Mouse (Mus musculus): Measurements from ENCODE around the gene Ldlrad1. TPM values are rescaled to one million over a fixed set of nuclear protein-coding genes. Genes with fewer than 3 reads are reported as not detected.

Ldlrad1 gene
- polyA plus RNA-seq, 1 experiment from 2014 or later = not detected

DNA sequence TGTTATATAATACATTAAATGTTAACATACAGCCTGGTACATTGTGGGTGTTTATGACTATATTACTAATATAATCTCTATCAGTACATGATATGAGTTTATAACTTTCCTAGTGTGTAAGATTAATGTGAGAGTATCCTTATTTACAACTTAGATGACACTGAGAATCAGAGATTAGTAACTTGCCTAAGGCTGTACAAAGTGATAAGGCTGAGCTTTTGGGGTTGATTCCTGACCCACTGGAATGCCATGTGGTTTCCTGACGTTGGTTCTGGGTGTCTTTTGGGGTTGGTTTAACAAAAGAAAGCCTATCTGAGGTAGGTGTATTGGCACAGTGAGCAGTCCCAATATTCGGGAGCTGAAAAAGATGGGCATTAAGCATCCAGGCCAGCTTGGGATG is 26.2 kb upstream of the Ldlrad1 start:
- Histone ChIP-seq H3K4me2 (ENCODE audit: low read depth, low read length) (peak overlapping the region; percentile 31), H3K36me3 (replicated peaks; ENCODE audit: insufficient read depth, low read length) (peaks cover 20% of the 10 kb centered on the region), H3K9me3 (ENCODE audit: low read length) (no peaks in the 10 kb centered on the region), H3K27me3 (ENCODE audit: insufficient read depth, low read length) (no peaks in the 10 kb centered on the region), H3K9ac (replicated peaks) (no peak overlapping the region), H3K4me3 (ENCODE audit: low read depth, low read length) (no peak overlapping the region), H3K27ac (ENCODE audit: low read depth) (peak overlapping the region; percentile 62; the same call in 1 of the 2 replicates), H3K4me1 (ENCODE audit: insufficient read depth) (peaks cover 31% of the 10 kb centered on the region)
- TF ChIP-seq CTCF (IDR thresholded peaks at IDR 0.05; ENCODE audit: low read depth) (no peak), EP300 (IDR thresholded peaks at IDR 0.05; ENCODE audit: low read depth) (peak; percentile 78)
- WGBS (ENCODE audit: insufficient replicate concordance) = 45% methylated on average over 2 of the region's 2 CpGs
- no peak for DNase-seq
- no peak for ATAC-seq

DNA sequence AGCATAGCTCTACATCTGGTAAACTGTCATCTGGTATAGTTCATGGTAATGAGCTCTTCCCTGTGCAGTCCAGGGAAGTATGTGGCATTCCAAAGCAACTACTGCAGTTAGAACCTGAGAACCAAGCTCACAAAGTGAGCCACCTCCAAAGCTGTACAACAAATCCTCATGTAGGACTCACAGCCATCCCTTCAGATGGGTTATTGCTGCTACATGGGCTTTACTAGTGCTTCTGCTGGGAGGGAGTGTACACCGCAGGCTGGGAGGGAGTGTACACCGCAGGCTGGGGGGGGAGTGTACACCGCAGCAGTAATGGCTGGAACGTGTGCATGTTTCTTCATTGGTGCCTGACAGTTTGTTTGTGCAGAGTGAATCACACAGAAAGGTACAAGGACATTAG is 25.8 kb upstream of the Ldlrad1 start:
- Histone ChIP-seq H3K9ac (replicated peaks) (no peak overlapping the region), H3K36me3 (replicated peaks; ENCODE audit: insufficient read depth, low read length) (peaks cover 24% of the 10 kb centered on the region), H3K27ac (ENCODE audit: low read depth) (peak overlapping the region; percentile 62; the same call in 1 of the 2 replicates), H3K4me1 (ENCODE audit: insufficient read depth) (peaks cover 30% of the 10 kb centered on the region), H3K4me3 (ENCODE audit: low read depth, low read length) (no peak overlapping the region), H3K9me3 (ENCODE audit: low read length) (no peaks in the 10 kb centered on the region), H3K4me2 (ENCODE audit: low read depth, low read length) (peak overlapping the region; percentile 31), H3K27me3 (ENCODE audit: insufficient read depth, low read length) (no peaks in the 10 kb centered on the region)
- WGBS (ENCODE audit: insufficient replicate concordance) = 66% methylated on average over 4 of the region's 4 CpGs
- ATAC-seq = no peak
- DNase-seq = peak; percentile 29
- no peak for TF ChIP-seq CTCF (IDR thresholded peaks at IDR 0.05; ENCODE audit: low read depth)
- no peak for TF ChIP-seq EP300 (IDR thresholded peaks at IDR 0.05; ENCODE audit: low read depth)

DNA sequence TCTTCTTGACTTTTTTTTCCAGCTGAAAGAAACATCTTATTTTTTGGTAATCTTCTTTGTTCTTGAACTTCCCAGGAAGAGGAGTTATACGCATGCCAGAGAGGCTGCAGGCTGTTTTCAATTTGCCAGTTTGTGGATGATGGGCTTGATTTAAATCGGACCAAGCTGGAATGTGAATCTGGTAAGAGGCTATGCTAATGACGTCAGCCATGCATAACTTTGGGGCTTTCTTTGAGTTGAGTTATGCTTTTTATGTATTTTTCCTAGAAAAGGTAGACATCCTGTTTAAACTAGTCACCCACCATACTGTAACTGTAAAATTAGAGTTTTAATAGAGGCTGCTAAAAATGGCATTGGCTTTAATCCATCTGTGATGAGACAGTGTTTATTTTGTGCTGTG is 23.3 kb upstream of the Ldlrad1 start:
- Histone ChIP-seq H3K4me2 (ENCODE audit: low read depth, low read length) (no peak overlapping the region), H3K9me3 (ENCODE audit: low read length) (no peaks in the 10 kb centered on the region), H3K27me3 (ENCODE audit: insufficient read depth, low read length) (no peaks in the 10 kb centered on the region), H3K9ac (replicated peaks) (no peak overlapping the region), H3K27ac (ENCODE audit: low read depth) (no peak overlapping the region), H3K4me1 (ENCODE audit: insufficient read depth) (peaks cover 22% of the 10 kb centered on the region), H3K36me3 (replicated peaks; ENCODE audit: insufficient read depth, low read length) (peaks cover 47% of the 10 kb centered on the region), H3K4me3 (ENCODE audit: low read depth, low read length) (no peak overlapping the region)
- TF ChIP-seq CTCF (IDR thresholded peaks at IDR 0.05; ENCODE audit: low read depth) (no peak), EP300 (IDR thresholded peaks at IDR 0.05; ENCODE audit: low read depth) (no peak)
- 85% methylated on average over 3 of the region's 3 CpGs for WGBS (ENCODE audit: insufficient replicate concordance)
- ATAC-seq = no peak
- DNase-seq = no peak

DNA sequence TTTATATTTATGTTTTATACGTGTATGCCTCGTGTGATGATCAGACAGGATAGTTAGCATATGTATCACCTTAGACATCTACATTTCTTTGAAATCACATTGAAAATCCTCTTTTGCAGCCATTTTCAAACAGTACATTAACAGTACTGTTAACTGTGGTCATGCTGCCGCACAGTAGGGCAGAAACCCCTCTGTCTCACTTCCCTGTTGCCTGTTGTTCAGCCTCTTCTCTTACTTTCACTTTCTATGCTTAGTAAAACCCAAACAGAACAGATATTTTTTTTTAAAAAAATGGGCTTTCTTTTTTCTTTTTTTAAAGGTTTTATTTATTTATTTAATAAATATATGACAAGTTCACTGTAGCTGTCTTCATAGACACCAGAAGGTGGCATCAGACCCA is 15.1 kb upstream of the Ldlrad1 start:
- Histone ChIP-seq H3K27me3 (ENCODE audit: insufficient read depth, low read length) (no peaks in the 10 kb centered on the region), H3K36me3 (replicated peaks; ENCODE audit: insufficient read depth, low read length) (peaks cover 76% of the 10 kb centered on the region), H3K27ac (ENCODE audit: low read depth) (no peak overlapping the region), H3K9ac (replicated peaks) (no peak overlapping the region), H3K4me1 (ENCODE audit: insufficient read depth) (no peaks in the 10 kb centered on the region), H3K9me3 (ENCODE audit: low read length) (no peaks in the 10 kb centered on the region), H3K4me2 (ENCODE audit: low read depth, low read length) (no peak overlapping the region), H3K4me3 (ENCODE audit: low read depth, low read length) (no peak overlapping the region)
- ATAC-seq (no peak), DNase-seq (no peak)
- TF ChIP-seq CTCF (IDR thresholded peaks at IDR 0.05; ENCODE audit: low read depth) (no peak), EP300 (IDR thresholded peaks at IDR 0.05; ENCODE audit: low read depth) (no peak)
- 90% methylated on average over 3 of the region's 3 CpGs for WGBS (ENCODE audit: insufficient replicate concordance)

DNA sequence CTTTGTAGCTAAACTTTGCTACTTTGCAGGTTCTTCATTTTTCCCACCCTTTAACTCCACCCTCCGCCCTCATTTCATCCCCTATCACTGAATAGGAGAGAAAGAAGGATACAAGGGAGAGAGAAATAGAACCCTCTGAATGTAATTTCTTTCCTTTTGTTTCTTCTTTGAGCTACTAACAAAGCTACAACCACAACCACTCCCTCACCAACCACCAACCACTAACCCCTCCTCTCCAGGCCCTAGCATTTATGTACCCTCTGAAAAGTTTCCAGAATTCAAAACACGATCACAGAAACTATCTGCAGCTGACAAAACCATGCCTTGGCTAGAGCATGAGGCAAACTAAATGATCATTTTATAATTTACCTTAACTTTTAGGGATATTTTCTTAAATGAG is 12.5 kb upstream of the Ldlrad1 start:
- no peak overlapping the region for H3K27ac ChIP-seq (ENCODE audit: low read depth)
- no peak overlapping the region for H3K4me3 ChIP-seq (ENCODE audit: low read depth, low read length)
- ATAC-seq (no peak), DNase-seq (no peak)
- H3K27me3 ChIP-seq (ENCODE audit: insufficient read depth, low read length) = no peaks in the 10 kb centered on the region
- TF ChIP-seq EP300 (IDR thresholded peaks at IDR 0.05; ENCODE audit: low read depth) (no peak), CTCF (IDR thresholded peaks at IDR 0.05; ENCODE audit: low read depth) (no peak)
- WGBS (ENCODE audit: insufficient replicate concordance) = 83% methylated on average over 2 of the region's 2 CpGs
- no peak overlapping the region for H3K4me2 ChIP-seq (ENCODE audit: low read depth, low read length)
- H3K9ac ChIP-seq (replicated peaks) = no peak overlapping the region
- no peaks in the 10 kb centered on the region for H3K9me3 ChIP-seq (ENCODE audit: low read length)
- H3K36me3 ChIP-seq (replicated peaks; ENCODE audit: insufficient read depth, low read length) = peaks cover 78% of the 10 kb centered on the region
- H3K4me1 ChIP-seq (ENCODE audit: insufficient read depth) = no peaks in the 10 kb centered on the region

DNA sequence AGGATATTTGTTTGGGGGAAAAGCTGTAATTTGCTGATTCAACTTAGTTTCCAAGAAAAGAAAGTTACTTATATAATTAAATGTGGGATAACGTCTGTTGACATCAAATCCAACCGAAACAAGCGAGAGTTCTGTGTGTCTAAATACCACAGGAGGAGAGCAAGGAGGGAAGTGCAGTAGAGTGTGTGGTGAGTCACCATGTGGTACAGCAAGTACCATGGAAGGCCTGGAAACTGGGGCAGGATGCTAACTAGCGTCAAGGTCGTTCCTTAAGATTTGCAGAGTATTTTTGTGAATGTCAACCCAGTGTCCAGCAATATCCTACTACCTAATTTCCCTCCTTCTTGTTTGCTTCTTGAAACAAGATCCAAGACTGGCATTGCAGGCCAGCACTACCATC is 10.9 kb upstream of the Ldlrad1 start:
- Histone ChIP-seq H3K27me3 (ENCODE audit: insufficient read depth, low read length) (no peaks in the 10 kb centered on the region), H3K27ac (ENCODE audit: low read depth) (no peak overlapping the region), H3K4me1 (ENCODE audit: insufficient read depth) (no peaks in the 10 kb centered on the region), H3K4me2 (ENCODE audit: low read depth, low read length) (no peak overlapping the region), H3K36me3 (replicated peaks; ENCODE audit: insufficient read depth, low read length) (peaks cover 78% of the 10 kb centered on the region), H3K9me3 (ENCODE audit: low read length) (no peaks in the 10 kb centered on the region), H3K9ac (replicated peaks) (no peak overlapping the region), H3K4me3 (ENCODE audit: low read depth, low read length) (no peak overlapping the region)
- ATAC-seq (no peak), DNase-seq (no peak)
- TF ChIP-seq CTCF (IDR thresholded peaks at IDR 0.05; ENCODE audit: low read depth) (no peak), EP300 (IDR thresholded peaks at IDR 0.05; ENCODE audit: low read depth) (no peak)
- 88% methylated on average over 5 of the region's 5 CpGs for WGBS (ENCODE audit: insufficient replicate concordance)

DNA sequence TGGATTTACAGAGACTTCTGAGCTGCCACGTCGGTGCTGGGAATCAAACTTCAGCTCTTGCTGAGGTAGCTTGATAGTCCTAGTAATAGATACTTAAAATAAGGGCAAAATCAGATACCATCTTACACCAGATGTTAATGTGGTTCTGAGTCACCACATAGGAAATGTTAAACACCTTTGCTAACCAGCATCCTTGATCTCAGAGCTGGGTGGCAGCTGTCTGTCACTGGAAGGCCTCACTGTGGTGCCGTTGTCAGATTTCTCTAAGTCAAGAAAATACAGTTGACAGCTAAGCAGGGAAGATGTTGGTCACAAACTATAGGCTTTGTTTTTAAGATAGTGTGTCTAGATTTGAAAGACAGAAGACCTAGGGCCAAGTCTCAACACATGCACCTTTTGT is 7.2 kb upstream of the Ldlrad1 start:
- no peak overlapping the region for H3K9ac ChIP-seq (replicated peaks)
- no peaks in the 10 kb centered on the region for H3K4me1 ChIP-seq (ENCODE audit: insufficient read depth)
- 87% methylated on average over 3 of the region's 3 CpGs for WGBS (ENCODE audit: insufficient replicate concordance)
- H3K4me3 ChIP-seq (ENCODE audit: low read depth, low read length) = no peak overlapping the region
- no peak overlapping the region for H3K4me2 ChIP-seq (ENCODE audit: low read depth, low read length)
- H3K27ac ChIP-seq (ENCODE audit: low read depth) = no peak overlapping the region
- H3K27me3 ChIP-seq (ENCODE audit: insufficient read depth, low read length) = no peaks in the 10 kb centered on the region
- no peaks in the 10 kb centered on the region for H3K9me3 ChIP-seq (ENCODE audit: low read length)
- ATAC-seq (no peak), DNase-seq (no peak)
- peaks cover 73% of the 10 kb centered on the region for H3K36me3 ChIP-seq (replicated peaks; ENCODE audit: insufficient read depth, low read length)
- no peak for TF ChIP-seq CTCF (IDR thresholded peaks at IDR 0.05; ENCODE audit: low read depth)

Data from liver, postnatal 0 days (tissue).